Mouse (Mus musculus) midbrain, embryonic 10.5 days (tissue): Measurements from ENCODE around the gene Yif1b. TPM values are rescaled to one million over a fixed set of nuclear protein-coding genes. Genes with fewer than 3 reads are reported as not detected.

Source experiments
- DNase-seq: peaks from one replicate; pipeline ENCODE4 v3.0.0-alpha.2; 2017; ENCODE audit warnings: low spot score
- H3K27ac ChIP-seq: fragments of 300-500 bp; sonication (generic); replicated peaks from 2 replicates; pipeline ENCODE4 v1.5.1; 2016; ENCODE audit warnings: mild to moderate bottlenecking
- H3K27me3 ChIP-seq: fragments of 300-500 bp; sonication (generic); 2 replicates; pipeline ENCODE4 v1.6.1; 2016; ENCODE audit warnings: low read depth, mild to moderate bottlenecking; ENCODE audit not compliant: poor library complexity, severe bottlenecking
- H3K36me3 ChIP-seq: fragments of 300-500 bp; sonication (generic); 2 replicates; pipeline ENCODE4 v1.6.1; 2016; ENCODE audit warnings: mild to moderate bottlenecking, moderate library complexity
- H3K4me1 ChIP-seq: fragments of 300-500 bp; sonication (generic); 2 replicates; pipeline ENCODE4 v1.6.1; 2016
- H3K4me3 ChIP-seq: fragments of 300-500 bp; sonication (generic); 2 replicates; pipeline ENCODE4 v1.5.1; 2016; ENCODE audit warnings: mild to moderate bottlenecking, moderate library complexity
- H3K9me3 ChIP-seq: fragments of 300-500 bp; sonication (generic); replicated peaks from 2 replicates; pipeline ENCODE4 v1.6.1; 2016; ENCODE audit warnings: mild to moderate bottlenecking
- WGBS: fragments of 180-500 bp; shearing (Covaris S2); methylation state at CpG from one replicate; pipeline ENCODE4 v1.1.7; 2016; 5-methylcytosine and 5-hydroxymethylcytosine counted together
- polyA plus RNA-seq: library from polyadenylated mRNA; unstranded; fragments of >200 nt; fragmentation: Nextera tagmentation; extraction: Ambion mirVana; gene quantifications from 2 replicates; pipeline ENCODE4 v1.2.1, GENCODE M21; 2016

Yif1b gene
- polyA plus RNA-seq, 1 experiment from 2014 or later: 111 TPM

DNA sequence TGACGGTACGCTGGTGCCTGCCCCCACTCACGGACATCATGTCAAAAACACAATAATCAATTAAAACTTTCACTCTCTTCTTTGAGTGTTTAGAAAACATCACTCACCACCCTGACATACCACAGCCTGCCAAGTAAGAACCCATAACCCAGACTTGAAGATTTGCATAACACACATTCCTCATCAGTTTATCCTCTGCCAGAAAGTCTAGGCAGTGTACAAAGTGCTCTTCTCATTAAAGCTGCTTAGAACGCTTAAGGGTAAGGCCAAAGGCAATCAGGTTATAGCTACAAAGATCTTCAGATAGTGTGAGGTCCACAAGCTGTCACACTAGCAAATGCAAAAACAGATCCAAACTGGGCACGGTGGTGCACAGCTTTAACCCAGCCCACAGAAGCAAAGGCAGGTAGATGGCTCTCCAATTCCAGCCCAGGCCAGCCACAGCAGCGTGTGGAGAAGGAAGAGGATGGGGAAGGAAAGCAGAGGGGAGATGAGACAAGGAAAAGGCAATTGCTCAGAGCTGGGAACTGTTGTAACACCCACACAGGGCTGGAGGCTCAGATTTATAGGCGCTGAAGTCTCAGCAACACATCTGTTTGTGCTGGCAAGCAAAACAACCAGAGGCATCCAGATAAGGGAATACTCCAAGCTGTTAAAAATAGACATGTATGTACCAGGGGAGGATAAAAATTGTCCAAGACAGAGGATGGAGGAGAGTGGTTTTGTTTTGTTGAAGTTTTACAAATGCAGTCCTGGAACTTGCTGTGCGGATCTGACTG lies 33.7 kb downstream of the Yif1b start:
- Histone ChIP-seq H3K9me3 (no peaks in the 10 kb centered on the region), H3K4me3 (no peak overlapping the region), H3K27ac (no peak overlapping the region), H3K4me1 (no peaks in the 10 kb centered on the region), H3K36me3 (no peaks in the 10 kb centered on the region), H3K27me3 (no peaks in the 10 kb centered on the region)
- DNase-seq: no peak
- 84% methylated on average over 8 of the region's 8 CpGs for WGBS

DNA sequence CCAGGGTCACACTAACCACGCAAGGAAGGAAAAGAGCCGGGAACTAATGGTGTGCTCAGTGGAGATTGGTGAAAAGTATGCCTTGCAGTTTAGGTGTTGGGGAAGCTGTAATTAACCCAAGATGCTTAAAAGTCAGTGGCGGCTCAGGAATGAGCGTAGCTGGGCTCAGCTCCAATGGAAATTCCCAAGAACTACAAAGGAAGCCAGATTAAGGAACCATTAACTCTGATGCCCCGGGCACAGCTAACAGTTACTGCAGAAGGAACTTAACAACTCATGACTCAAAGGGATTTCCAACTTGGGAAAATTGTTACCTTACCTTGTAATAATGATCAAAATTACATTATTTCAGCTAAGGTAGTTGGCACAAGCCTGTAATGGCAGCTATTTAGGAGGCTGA lies 38.6 kb downstream of the Yif1b start:
- no peaks in the 10 kb centered on the region for H3K9me3 ChIP-seq
- WGBS: 83% methylated on average over 5 of the region's 5 CpGs
- H3K36me3 ChIP-seq: no peaks in the 10 kb centered on the region
- no peak overlapping the region for H3K4me3 ChIP-seq
- peaks cover 26% of the 10 kb centered on the region for H3K27me3 ChIP-seq
- H3K4me1 ChIP-seq: peaks cover 11% of the 10 kb centered on the region
- H3K27ac ChIP-seq: no peak overlapping the region
- DNase-seq: no peak

DNA sequence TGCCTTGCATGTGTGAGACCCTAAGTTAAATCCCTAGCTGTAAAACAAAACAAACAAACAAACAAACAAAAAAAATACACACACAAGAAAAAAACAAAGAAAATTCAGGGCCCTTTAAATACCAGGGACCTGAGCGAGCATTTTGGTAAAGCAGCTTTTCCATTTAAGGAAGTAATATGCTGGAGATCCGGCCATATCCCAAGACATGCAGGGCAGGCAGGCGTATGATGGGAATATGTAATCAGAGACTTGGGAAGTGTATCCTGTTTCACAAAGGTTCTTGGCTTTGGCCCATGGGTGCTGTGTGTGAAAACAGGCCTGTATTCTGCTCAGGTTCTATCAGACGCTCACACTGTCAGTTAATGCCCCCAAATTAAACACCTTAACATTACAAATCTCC lies 39.4 kb downstream of the Yif1b start:
- Histone ChIP-seq H3K36me3 (no peaks in the 10 kb centered on the region), H3K4me1 (peaks cover 16% of the 10 kb centered on the region), H3K4me3 (no peak overlapping the region), H3K27ac (no peak overlapping the region), H3K27me3 (peaks cover 34% of the 10 kb centered on the region), H3K9me3 (no peaks in the 10 kb centered on the region)
- WGBS: 91% methylated on average over 4 of the region's 4 CpGs
- DNase-seq: no peak

DNA sequence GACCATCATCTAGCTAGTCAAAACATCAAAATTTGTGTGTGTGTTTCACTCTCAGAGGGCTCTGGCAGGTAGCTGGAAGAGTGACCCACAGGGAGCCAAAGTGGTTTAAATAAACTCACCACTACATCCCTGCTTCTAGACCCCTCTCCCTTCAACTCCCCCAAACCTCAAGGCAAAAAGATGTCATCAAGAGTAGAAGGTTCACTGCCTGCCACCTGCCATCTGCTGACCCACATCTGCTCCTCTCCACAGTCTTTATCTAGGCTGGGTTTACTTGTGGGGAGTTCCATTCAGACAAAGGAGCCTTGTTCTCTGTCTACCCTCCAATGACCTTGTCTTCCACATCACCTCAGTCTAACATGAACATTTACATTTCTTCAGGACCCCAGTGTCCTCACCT lies 41.1 kb downstream of the Yif1b start:
- Histone ChIP-seq H3K4me1 (peaks cover 16% of the 10 kb centered on the region), H3K9me3 (no peaks in the 10 kb centered on the region), H3K36me3 (no peaks in the 10 kb centered on the region), H3K4me3 (no peak overlapping the region), H3K27ac (no peak overlapping the region), H3K27me3 (peaks cover 50% of the 10 kb centered on the region)
- no peak for DNase-seq

DNA sequence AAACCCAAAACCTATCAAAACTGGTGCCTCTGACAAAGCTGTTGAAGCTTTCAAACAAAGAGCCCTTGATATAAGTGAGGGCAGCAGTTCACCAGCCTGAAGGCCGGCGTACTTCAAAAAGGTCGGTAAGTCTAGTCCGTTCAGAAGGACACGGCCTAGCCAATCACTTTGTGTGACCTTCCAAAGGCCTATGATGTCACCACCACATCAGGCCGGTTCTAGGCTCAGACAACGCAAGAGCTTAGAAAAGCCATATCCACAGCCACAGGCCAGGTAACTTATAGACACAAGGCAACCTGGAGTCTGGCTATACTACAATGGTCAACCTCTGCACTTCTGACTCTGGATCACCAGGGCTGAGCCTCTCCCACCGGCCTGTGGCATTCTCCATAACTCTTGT lies 41.8 kb downstream of the Yif1b start:
- no peaks in the 10 kb centered on the region for H3K9me3 ChIP-seq
- peaks cover 16% of the 10 kb centered on the region for H3K4me1 ChIP-seq
- H3K27ac ChIP-seq: no peak overlapping the region
- H3K27me3 ChIP-seq: peaks cover 57% of the 10 kb centered on the region
- WGBS: 93% methylated on average over 8 of the region's 8 CpGs
- no peak for DNase-seq
- no peaks in the 10 kb centered on the region for H3K36me3 ChIP-seq
- no peak overlapping the region for H3K4me3 ChIP-seq

DNA sequence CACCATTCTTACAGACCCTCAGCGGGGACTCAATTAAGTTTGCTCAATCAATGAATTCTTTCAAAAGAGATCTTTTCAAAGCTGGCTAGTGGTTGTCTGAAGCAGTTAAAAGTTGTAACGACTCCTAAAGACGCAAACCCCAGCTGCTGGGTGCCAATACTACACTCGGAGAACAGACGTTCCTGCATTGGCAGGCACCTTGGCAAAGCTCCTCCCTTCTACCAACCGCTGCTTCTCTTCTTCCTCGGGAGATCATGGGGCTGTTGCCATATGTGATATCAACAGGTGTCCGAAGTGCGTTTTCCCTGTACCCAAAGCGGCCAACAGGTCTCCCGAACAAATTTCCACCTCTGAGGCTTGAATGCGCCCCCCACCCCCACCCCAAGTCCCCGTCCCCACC lies 42.7 kb downstream of the Yif1b start:
- no peak for DNase-seq
- Histone ChIP-seq H3K27me3 (peaks cover 63% of the 10 kb centered on the region), H3K36me3 (no peaks in the 10 kb centered on the region), H3K4me1 (peaks cover 16% of the 10 kb centered on the region), H3K27ac (peak overlapping the region; percentile 79; the same call in 1 of the 2 replicates), H3K9me3 (no peaks in the 10 kb centered on the region), H3K4me3 (peak overlapping the region; percentile 70)
- WGBS: 12% methylated on average over 13 of the region's 13 CpGs

DNA sequence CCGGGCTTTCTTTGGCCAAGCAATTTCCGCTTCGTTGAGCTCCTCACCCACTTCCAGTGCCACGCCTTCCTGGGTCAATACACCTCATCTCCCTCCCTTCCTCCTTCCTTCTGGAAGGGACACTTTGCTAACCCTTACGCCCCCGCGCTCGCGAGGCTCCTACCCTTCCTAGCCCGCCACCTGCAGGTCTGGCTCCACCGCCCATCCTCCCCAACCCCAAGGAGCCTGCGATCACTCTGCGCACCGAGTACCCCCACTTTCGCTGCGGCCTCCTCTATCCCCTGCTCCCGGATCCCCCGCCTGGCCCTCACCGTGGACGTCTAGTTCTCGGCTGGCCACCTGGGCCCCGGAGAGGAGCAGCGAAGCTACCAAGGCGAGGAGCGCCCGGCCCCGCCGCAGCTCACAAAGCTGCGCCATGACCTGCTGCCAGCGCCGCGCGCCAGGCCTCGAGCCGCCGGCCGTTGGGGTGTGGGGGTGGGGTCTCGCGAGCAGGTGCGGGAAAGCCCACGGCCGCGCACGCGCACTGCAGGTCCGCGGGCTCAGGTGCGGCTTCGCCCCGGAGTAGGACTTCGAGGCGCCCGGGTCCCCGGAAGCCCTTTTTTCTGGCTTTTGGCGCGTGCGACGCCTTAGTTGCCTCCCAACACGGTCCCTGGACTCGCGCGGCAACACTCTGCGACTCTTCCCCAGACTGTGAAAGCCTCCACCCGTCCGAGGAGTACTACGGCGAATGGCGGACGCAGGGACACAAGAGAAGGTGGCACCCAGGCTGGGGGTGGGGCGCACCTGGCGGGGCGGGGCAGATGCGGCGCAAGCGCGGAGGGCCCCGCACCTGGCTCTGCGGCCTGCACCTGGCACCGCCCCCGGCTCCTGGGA lies 43.3 kb downstream of the Yif1b start, which contains the start of gene Spint2:
TSS of gene Spint2 (minus strand) at position 712 of the 873 bp plus-strand sequence.
- Histone ChIP-seq H3K9me3 (no peaks in the 10 kb centered on the region), H3K36me3 (no peaks in the 10 kb centered on the region), H3K27me3 (peaks cover 63% of the 10 kb centered on the region), H3K27ac (peak within 1 kb of the TSS; percentile 79), H3K4me3 (peak within 1 kb of the TSS; percentile 70), H3K4me1 (peaks cover 16% of the 10 kb centered on the region)
- DNase-seq: peak; percentile 56
- under 1% methylated on average over 80 of the region's 80 CpGs for WGBS

DNA sequence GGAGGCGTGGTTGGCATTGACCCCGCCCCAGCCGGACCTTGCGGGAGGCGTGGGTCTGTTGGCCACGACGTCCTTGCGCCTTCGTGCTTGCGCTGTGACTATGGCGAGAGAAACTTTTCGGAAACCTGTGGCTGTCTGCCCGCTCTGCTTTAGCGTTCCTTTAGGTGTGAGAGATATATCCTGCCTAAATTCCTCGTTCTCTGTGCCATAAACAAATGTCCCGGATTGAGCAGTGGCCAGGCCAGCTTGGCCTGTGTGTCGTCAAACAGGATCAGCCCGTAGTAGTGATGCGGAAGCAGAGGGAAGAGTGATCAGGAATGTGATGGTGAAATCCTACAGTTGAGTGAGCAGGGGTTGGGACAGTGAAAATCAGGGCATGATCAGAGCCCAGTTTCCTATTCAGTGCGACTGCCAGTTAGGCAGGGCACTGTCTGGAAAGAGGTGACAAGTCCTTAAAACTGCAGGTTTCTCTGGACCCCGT lies 44.0 kb downstream of the Yif1b start:
- no peaks in the 10 kb centered on the region for H3K9me3 ChIP-seq
- H3K27me3 ChIP-seq: peaks cover 67% of the 10 kb centered on the region
- H3K36me3 ChIP-seq: no peaks in the 10 kb centered on the region
- H3K4me1 ChIP-seq: peaks cover 16% of the 10 kb centered on the region
- 10% methylated on average over 21 of the region's 21 CpGs for WGBS
- peak overlapping the region; percentile 70 for H3K4me3 ChIP-seq
- H3K27ac ChIP-seq: peak overlapping the region; percentile 79
- DNase-seq: no peak

DNA sequence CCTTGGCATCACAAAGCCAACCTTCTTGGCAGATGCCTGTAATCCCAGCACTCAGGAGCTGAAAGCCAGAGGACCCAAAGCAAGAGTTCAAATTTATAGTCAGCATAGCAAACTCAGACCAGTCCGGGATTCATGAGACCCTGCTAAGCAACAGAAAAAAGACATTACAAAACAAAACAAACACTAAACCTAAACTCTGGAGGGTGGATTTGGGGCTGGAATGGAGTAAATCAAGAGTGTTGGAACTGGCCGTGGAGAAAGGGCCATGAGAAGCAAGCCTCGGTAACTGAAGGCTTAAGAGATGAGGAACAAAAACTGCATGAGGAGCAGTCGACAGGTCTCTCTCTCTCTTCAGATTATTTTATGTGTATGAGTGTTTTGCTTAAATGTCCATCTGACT lies 45.7 kb downstream of the Yif1b start:
- 82% methylated on average over 4 of the region's 4 CpGs for WGBS
- Histone ChIP-seq H3K9me3 (no peaks in the 10 kb centered on the region), H3K4me3 (no peak overlapping the region), H3K27me3 (peaks cover 80% of the 10 kb centered on the region), H3K27ac (no peak overlapping the region), H3K4me1 (peaks cover 19% of the 10 kb centered on the region), H3K36me3 (no peaks in the 10 kb centered on the region)
- no peak for DNase-seq

DNA sequence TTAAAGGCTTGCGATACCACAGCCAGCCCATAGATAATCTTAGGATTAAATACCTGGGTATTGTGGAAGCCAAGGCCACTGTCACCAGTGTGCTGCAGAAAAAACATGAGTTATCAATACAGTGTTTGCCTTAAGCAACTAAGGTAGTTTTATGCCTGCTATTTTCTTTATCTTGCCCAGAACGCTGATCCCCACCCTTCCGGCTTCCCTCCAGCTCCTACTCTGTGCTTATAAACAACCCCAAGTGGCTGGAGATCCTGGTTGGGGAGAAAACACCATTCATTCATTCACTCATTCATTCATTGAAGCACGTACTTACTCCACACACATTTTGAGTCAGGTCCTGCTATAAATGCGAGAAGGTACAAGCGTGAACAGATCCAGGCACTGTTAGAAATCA lies 46.4 kb downstream of the Yif1b start:
- Histone ChIP-seq H3K27ac (no peak overlapping the region), H3K9me3 (no peaks in the 10 kb centered on the region), H3K36me3 (no peaks in the 10 kb centered on the region), H3K4me1 (peaks cover 26% of the 10 kb centered on the region), H3K27me3 (peaks cover 82% of the 10 kb centered on the region), H3K4me3 (no peak overlapping the region)
- no peak for DNase-seq
- 92% methylated on average over 6 of the region's 6 CpGs for WGBS

DNA sequence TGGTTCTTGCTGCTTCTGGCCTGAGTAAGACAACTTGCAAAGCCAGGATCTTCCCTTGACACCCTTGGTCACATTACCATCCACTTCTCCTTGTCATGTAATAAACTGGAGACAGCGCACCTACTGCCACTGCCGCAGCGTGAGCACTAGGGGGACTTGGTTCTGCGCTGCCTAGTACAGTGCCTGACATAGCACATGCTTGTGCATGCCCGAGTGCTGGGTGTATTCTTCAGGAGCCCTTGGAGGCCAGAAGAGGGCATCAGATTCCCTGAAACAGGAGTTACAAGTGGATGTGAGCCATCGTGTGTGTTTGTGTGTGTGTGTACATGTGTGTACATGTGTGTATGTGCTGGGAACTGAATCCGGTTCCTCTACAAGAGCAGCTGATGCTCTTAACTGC lies 49.4 kb downstream of the Yif1b start:
- H3K36me3 ChIP-seq: no peaks in the 10 kb centered on the region
- no peak overlapping the region for H3K27ac ChIP-seq
- peaks cover 68% of the 10 kb centered on the region for H3K27me3 ChIP-seq
- DNase-seq: no peak
- H3K9me3 ChIP-seq: no peaks in the 10 kb centered on the region
- peaks cover 39% of the 10 kb centered on the region for H3K4me1 ChIP-seq
- no peak overlapping the region for H3K4me3 ChIP-seq
- 89% methylated on average over 7 of the region's 7 CpGs for WGBS

DNA sequence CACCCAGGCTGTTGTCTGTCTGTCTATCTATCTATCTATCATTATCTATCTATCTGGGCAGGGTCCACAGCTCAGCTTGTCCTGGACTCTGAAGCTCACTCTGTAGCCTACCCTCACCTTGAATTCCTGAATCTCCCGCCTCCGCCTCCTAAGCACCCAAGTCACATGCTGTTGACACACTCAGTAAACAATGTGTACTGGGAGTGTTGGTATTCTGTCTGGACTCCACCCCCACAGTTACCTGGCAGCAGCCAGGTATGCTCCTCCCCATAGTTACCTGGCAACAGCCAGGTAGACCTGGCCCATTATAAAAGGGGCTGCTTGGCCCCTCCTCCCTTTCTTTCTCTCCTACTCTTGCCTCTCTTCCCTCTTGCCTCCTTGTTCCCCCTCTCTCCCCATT lies 50.0 kb downstream of the Yif1b start:
- Histone ChIP-seq H3K27ac (no peak overlapping the region), H3K36me3 (no peaks in the 10 kb centered on the region), H3K4me1 (peaks cover 45% of the 10 kb centered on the region), H3K9me3 (no peaks in the 10 kb centered on the region), H3K27me3 (peaks cover 62% of the 10 kb centered on the region), H3K4me3 (no peak overlapping the region)
- no peak for DNase-seq
- 83% methylated on average over 2 of the region's 2 CpGs for WGBS
